Mouse (Mus musculus) embryonic facial prominence, embryonic 10.5 days (tissue): ENCODE data around the gene Krt36. TPM values are rescaled to one million over a fixed set of nuclear protein-coding genes. Genes with fewer than 3 reads are reported as not detected.

ENCODE experiments used
- DNase-seq: peaks from one replicate; pipeline ENCODE4 v3.0.0-alpha.2; 2017; ENCODE audit warnings: low spot score
- H3K27ac ChIP-seq: fragments of 300-500 bp; sonication (generic); replicated peaks from 2 replicates; pipeline ENCODE4 v1.5.1; 2016; ENCODE audit warnings: mild to moderate bottlenecking
- H3K27me3 ChIP-seq: fragments of 300-500 bp; sonication (generic); replicated peaks from 2 replicates; pipeline ENCODE4 v1.6.1; 2016; ENCODE audit warnings: low read depth, mild to moderate bottlenecking; ENCODE audit not compliant: poor library complexity, severe bottlenecking
- H3K36me3 ChIP-seq: fragments of 300-500 bp; sonication (generic); replicated peaks from 2 replicates; pipeline ENCODE4 v1.6.1; 2016; ENCODE audit warnings: mild to moderate bottlenecking, moderate library complexity
- H3K4me1 ChIP-seq: fragments of 300-500 bp; sonication (generic); 2 replicates; pipeline ENCODE4 v1.6.1; 2016
- H3K4me3 ChIP-seq: fragments of 300-500 bp; sonication (generic); 2 replicates; pipeline ENCODE4 v1.5.1; 2016; ENCODE audit warnings: mild to moderate bottlenecking, moderate library complexity
- H3K9me3 ChIP-seq: fragments of 300-500 bp; sonication (generic); 2 replicates; pipeline ENCODE4 v1.6.1; 2016; ENCODE audit warnings: mild to moderate bottlenecking
- WGBS: fragments of 180-500 bp; shearing (Covaris S2); methylation state at CpG from one replicate; pipeline ENCODE4 v1.1.7; 2016; 5-methylcytosine and 5-hydroxymethylcytosine counted together
- polyA plus RNA-seq: library from polyadenylated mRNA; unstranded; fragments of >200 nt; fragmentation: Nextera tagmentation; extraction: Ambion mirVana; gene quantifications from 2 replicates; pipeline ENCODE4 v1.2.1, GENCODE M21; 2016

Krt36 gene
- polyA plus RNA-seq, 1 experiment from 2014 or later, result 0.09 TPM

DNA sequence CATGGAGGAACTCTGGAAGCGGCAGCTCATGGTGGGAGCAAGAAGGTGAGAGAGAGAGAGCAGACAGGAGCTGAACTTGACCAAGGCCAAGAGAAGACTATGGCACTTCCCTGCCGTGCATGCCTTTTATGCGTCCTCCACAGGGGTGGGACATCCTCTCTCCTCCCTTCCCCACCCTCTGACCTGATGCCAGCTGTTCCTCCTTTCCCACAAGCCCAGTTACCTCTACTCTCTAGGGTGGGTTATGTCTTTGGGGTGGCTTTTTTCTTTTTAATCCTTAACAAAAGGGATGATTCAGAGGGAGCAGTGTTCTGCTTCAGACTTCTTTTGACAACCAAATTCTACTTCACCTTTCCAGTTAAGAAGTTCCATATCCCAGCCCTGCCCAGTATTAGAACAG is 16.0 kb upstream of the Krt36 start, which contains the start of gene Krt13:
TSS of gene Krt13 (minus strand) at position 101 of the 400 bp plus-strand sequence.
- 79% methylated on average over 3 of the region's 3 CpGs for WGBS
- Histone ChIP-seq H3K4me1 (no peaks in the 10 kb centered on the region), H3K27ac (no peak within 1 kb of the TSS), H3K4me3 (no peak within 1 kb of the TSS), H3K36me3 (no peaks in the 10 kb centered on the region), H3K27me3 (no peaks in the 10 kb centered on the region), H3K9me3 (no peaks in the 10 kb centered on the region)
- no peak for DNase-seq

DNA sequence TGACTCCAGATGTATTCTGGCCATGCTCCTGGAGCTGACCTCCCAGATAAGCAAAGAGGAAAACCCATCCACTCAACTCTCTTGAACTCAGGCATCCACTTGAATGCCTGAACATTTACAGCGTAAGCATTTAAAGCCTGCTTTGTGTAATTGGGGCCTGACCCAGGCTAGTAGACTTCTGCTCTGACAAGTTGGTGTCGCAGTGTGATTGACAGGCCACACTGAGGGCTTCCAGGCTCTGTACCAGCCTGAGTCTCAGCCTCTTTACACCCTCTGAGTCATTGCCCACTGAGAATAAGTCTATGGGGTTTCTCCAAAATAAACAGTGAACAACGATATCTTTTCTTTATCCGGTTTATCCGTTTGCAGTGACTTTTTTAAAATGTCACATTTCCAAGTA is 14.9 kb upstream of the Krt36 start:
- Histone ChIP-seq H3K4me1 (0 out of 2 replicates have a peak, but pooled peaks cover 3% of the 10 kb centered on the region), H3K9me3 (no peaks in the 10 kb centered on the region), H3K27ac (no peak overlapping the region), H3K27me3 (no peaks in the 10 kb centered on the region), H3K36me3 (no peaks in the 10 kb centered on the region), H3K4me3 (no peak overlapping the region)
- no peak for DNase-seq
- WGBS, result 89% methylated on average over 5 of the region's 5 CpGs

DNA sequence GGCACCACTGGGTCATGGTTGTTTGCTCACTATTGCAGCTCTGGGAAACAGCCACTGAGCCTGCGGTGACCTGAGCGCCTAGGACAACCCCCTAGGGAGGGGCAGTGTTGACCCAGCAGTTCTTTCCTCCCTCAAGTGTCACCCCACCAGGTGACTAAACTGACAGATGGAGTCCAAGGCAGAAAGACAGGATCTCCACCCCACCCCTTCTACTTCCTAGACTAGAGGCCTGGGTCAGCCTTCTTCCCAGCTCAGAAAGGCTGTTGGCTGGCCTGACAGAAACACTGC is 8.3 kb upstream of the Krt36 start:
- no peaks in the 10 kb centered on the region for H3K36me3 ChIP-seq
- no peak overlapping the region for H3K4me3 ChIP-seq
- H3K27me3 ChIP-seq, result no peaks in the 10 kb centered on the region
- 0 out of 2 replicates have a peak, but pooled peaks cover 3% of the 10 kb centered on the region for H3K4me1 ChIP-seq
- H3K9me3 ChIP-seq, result no peaks in the 10 kb centered on the region
- 75% methylated on average over 2 of the region's 2 CpGs for WGBS
- DNase-seq, result no peak
- H3K27ac ChIP-seq, result no peak overlapping the region

DNA sequence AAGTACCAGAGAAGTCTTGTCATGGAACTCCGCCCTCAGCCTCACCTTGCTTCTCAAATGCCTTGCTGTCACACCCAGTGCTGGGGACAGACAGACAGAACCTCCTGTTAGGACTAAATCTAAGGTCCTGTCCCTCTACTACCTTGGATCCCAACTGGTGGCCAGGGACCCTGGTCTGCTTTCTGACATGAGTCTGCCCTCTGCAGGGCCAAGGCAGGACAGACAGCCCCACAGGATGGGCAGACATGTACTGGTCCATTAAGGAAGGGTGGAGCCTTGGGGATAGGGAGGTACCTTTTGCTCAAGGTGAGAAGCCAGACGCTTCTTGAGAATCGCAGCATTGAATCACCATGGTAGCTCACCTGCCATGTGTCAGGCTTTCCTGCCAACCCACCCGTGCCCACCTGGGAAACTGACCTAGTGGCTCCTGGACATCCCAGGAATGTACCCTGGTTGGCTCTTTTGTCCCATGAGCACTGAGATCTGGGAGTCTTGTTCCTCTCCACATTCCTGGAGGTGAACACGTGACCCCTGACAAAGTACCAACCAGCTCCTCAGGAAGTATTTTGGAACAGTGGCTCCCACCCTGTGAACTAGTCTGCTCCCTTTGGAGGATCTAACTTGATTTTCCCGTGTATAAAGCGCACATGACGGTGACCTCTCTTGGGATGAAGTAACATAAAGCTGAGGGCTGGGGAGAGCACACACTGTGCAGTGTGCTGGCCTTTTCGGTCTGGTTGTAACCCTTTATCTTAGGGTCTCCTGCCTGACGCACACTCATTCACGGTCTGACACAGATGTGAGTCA is 7.7 kb upstream of the Krt36 start:
- no peaks in the 10 kb centered on the region for H3K36me3 ChIP-seq

DNA sequence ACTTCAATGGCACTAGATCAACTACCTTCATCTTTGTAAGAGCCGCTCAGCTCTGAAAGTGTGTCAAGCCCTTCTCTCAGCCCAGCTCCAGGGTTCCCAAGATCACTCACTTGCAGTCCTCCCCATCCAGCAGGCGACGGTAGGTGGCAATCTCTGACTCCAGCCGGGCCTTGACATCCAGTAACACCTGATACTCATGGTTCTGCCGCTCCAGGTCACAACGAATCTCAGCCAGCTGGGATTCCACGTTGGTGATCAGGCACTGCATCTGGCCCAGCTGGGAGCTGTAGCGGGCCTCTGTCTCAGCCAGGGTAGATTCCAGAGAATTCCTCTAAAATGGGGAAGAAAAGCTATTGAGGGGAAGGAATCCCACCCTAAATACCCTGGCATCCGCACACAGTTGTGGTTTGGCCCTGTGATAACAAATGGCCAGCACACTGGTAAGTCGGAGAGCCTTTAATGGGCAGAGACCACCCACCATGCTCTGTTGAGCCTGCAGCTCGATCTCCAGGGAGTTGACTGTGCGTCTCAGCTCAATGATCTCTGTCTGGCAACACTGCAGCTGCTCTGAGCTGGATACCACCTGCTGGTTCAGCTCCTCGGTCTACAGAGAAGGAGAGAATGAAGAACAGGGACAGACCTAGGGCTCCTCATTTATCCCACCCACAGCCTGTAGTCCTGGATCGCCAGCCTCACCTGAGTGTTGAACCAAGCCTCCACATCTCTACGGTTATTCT is 2.6 kb downstream of the Krt36 start:
- no peak overlapping the region for H3K27ac ChIP-seq
- no peak overlapping the region for H3K4me3 ChIP-seq
- no peak for DNase-seq
- no peaks in the 10 kb centered on the region for H3K36me3 ChIP-seq
- no peaks in the 10 kb centered on the region for H3K27me3 ChIP-seq
- no peaks in the 10 kb centered on the region for H3K9me3 ChIP-seq
- H3K4me1 ChIP-seq, result peaks cover 16% of the 10 kb centered on the region
- WGBS, result 70% methylated on average over 15 of the region's 15 CpGs

More for the DNA sequence above, 7.7 kb upstream of the Krt36 start:
- H3K4me3 ChIP-seq, result no peak overlapping the region
- DNase-seq, result no peak
- no peaks in the 10 kb centered on the region for H3K27me3 ChIP-seq
- no peaks in the 10 kb centered on the region for H3K9me3 ChIP-seq
- 82% methylated on average over 11 of the region's 11 CpGs for whole genome bisulfite sequencing
- H3K27ac ChIP-seq, result no peak overlapping the region
- 0 out of 2 replicates have a peak, but pooled peaks cover 3% of the 10 kb centered on the region for H3K4me1 ChIP-seq

DNA sequence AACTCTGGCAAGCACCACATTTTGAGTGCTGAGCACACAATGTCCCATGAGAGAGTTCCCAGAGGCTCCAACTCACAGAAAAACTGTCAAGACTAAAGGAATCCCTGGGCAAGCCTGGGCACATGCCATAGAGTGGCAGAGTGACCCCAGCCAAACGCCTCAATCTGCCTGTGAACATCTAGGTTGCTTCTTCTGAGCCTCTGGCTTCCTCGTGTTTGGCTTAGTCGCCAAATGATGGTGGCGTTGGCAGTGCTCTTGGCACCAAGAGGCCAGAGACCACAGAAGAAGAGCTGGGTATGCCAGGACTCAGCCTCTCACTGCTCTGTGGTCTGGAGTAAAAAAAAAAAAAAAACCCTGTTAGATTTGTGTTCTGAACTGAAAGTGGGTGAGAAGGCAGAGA is 5.0 kb downstream of the Krt36 start:
- H3K4me1 ChIP-seq, result peaks cover 20% of the 10 kb centered on the region
- no peak for DNase-seq
- H3K9me3 ChIP-seq, result no peaks in the 10 kb centered on the region
- no peak overlapping the region for H3K27ac ChIP-seq
- no peaks in the 10 kb centered on the region for H3K36me3 ChIP-seq
- WGBS, result 83% methylated on average over 4 of the region's 4 CpGs
- H3K27me3 ChIP-seq, result no peaks in the 10 kb centered on the region
- H3K4me3 ChIP-seq, result no peak overlapping the region

DNA sequence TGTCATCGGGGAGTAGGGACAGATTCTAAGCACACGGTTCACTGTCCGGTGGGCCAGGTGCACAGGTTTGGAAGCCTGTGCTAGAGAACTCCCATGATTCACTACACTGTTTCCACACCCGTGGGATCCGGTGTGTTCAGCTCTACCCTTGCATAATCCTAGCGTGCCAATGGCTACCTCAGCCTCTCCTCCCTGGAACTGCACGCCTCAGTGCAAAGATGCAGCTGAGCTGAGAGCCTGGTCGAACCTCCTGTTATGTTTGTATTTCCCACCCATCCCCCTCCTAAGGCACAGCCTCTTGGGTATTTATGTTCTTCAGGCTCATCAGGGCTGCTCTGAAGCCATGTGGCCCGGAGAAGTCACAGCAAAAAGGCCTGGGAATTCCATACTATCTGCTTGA is 7.6 kb downstream of the Krt36 start:
- Histone ChIP-seq H3K27me3 (no peaks in the 10 kb centered on the region), H3K9me3 (no peaks in the 10 kb centered on the region), H3K4me1 (peaks cover 17% of the 10 kb centered on the region), H3K36me3 (no peaks in the 10 kb centered on the region), H3K4me3 (no peak overlapping the region), H3K27ac (no peak overlapping the region)
- DNase-seq, result no peak
- WGBS, result 74% methylated on average over 9 of the region's 9 CpGs

DNA sequence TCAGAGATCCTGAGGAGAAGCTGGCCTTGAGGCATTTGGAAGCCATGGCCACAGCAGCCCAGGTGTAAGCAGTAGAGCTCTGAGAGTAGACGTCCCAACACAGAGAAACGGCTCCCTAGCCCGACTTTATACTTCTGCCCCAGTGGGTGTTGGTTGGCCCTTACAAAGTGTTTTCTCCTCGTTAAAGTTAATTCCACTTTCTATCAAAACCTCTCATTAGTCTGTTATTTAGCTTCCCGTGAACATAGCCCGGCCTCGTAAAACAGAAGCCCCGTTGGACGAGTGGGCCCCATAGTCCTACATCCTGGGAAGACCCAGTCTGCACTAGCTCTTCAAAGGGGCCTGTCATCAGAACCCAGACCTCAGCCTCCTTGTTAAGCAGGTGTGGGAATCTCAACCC is 9.3 kb downstream of the Krt36 start, which contains the start of gene Krt35:
TSS of gene Krt35 (minus strand) at position 101 of the 400 bp plus-strand sequence.
- H3K4me1 ChIP-seq, result peaks cover 19% of the 10 kb centered on the region
- WGBS, result 86% methylated on average over 9 of the region's 9 CpGs

DNA sequence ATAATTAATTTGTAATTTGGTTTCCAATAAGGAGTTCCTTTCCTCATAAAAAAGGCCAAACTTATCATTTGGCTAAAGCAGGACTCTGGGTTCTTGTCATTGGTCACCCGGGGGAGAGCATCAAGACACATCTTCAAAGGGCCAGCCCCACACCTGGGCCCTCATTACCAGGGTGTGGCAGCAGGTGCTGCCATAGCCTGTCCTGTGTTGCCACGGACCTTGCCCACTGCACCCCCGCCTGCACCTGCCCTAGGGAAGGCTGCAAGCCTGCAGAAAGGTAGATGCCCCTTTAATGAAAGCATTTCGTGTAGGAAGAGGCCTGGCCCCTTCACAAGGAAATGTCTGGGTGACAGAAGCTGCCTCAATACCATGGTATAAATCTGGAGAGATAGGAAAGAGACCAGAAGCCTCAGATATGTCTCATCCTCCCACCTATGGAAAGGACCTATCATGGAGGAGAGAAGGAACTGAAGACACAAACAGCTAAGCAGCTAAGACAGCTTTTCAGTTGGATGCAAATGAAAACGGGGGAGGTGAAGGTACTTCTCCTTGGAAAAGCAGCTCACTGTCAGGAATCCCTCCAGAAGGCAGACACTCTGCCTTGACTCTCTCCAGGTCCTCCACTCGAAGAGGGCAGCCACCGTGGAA is 16.9 kb downstream of the Krt36 start:
- 70% methylated on average over 7 of the region's 7 CpGs for whole genome bisulfite sequencing
- no peaks in the 10 kb centered on the region for H3K36me3 ChIP-seq
- no peak for DNase-seq
- peaks cover 2% of the 10 kb centered on the region; the same call in 1 of the 2 replicates for H3K4me1 ChIP-seq
- no peak overlapping the region for H3K27ac ChIP-seq
- no peaks in the 10 kb centered on the region for H3K27me3 ChIP-seq
- H3K9me3 ChIP-seq, result 0 out of 2 replicates have a peak, but pooled peaks cover 2% of the 10 kb centered on the region
- H3K4me3 ChIP-seq, result no peak overlapping the region

More for the DNA sequence above, 9.3 kb downstream of the Krt36 start, which contains the start of gene Krt35:
- Histone ChIP-seq H3K36me3 (no peaks in the 10 kb centered on the region), H3K4me3 (no peak within 1 kb of the TSS), H3K9me3 (no peaks in the 10 kb centered on the region), H3K27ac (no peak within 1 kb of the TSS), H3K27me3 (no peaks in the 10 kb centered on the region)
- DNase-seq, result no peak

DNA sequence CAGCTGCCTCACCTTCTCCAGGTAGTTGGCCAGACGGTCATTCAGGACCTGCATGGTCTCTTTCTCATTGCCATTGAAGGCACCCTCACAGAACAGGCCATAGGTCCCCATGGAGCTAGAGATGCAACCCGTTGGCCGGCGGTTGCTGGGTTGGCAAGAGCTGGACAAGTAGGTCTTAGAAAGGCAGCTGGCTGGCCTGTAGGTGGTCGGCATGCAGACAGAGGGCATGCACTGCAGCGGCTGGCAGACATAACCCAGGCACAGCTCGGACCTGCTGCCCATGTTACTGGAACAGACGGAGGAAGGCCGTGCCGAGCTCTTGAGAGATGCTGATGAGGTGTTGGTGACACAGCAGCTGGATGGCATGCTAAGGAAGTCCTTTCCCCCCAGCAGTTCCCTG is 17.6 kb downstream of the Krt36 start, which contains the start of gene Krt32:
TSS of gene Krt32 (minus strand) at position 366 of the 400 bp plus-strand sequence.
- Histone ChIP-seq H3K4me3 (no peak within 1 kb of the TSS), H3K27me3 (no peaks in the 10 kb centered on the region), H3K36me3 (no peaks in the 10 kb centered on the region), H3K4me1 (peaks cover 2% of the 10 kb centered on the region; the same call in 1 of the 2 replicates), H3K9me3 (0 out of 2 replicates have a peak, but pooled peaks cover 2% of the 10 kb centered on the region), H3K27ac (no peak within 1 kb of the TSS)
- 92% methylated on average over 10 of the region's 10 CpGs for WGBS
- DNase-seq, result no peak

DNA sequence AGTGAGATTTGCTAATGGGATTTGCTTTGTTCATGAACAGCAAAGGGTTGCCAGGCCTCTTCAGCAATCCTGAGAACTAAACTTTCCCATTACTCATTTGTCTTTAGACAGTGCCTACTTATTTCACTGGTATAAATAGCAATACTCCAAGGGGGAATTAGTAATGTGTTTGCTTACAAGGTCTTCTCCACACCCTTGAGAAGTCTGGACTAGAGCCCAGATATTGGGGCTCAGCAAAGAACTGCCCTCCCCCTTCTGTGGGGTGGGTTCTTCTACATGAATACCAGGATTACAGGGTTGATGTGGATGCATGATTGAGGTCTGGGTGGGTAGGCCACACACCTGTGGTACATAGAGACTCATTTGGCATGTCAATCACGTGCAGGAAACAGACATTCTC is 31.6 kb downstream of the Krt36 start:
- Histone ChIP-seq H3K27ac (no peak overlapping the region), H3K4me3 (no peak overlapping the region), H3K4me1 (no peaks in the 10 kb centered on the region), H3K9me3 (no peaks in the 10 kb centered on the region), H3K27me3 (no peaks in the 10 kb centered on the region), H3K36me3 (no peaks in the 10 kb centered on the region)
- 64% methylated on average over 1 of the region's 1 CpGs for WGBS
- DNase-seq, result no peak

DNA sequence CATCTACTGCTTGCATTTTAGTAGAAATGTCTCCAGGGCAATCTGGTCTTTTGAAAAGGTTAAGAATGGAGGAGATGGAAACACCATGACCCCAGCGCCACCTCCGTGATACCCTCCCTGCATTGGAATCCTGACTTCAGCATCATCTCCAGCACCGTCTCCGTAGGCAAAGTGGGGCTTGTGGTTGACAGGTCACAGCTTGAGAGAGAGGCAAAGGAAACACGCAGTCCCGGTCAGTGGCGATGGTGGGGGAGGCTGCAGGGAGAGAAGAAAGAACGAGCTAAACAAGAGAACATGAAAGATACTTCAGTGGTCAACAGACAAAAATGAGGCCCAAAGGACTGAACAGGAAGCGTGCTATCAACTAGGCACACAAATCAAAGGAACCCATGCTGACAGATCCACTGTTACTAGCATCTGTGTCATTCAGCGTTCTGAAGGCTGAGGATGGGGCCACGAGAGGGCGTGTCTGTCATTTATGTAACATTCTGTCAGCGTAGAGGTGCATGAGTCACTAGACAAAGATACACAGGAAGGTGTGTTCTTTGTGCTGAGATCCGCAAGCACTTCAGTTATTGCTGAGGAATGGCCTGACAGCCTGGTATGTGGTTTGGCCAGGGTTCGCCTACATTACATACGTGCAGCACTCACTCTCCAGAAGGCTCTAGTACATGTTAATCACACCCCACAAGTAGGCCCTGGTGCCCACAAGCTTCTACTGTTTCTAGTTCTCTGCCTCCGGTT is 38.0 kb downstream of the Krt36 start:
- 84% methylated on average over 17 of the region's 17 CpGs for WGBS
- H3K9me3 ChIP-seq, result no peaks in the 10 kb centered on the region
- no peaks in the 10 kb centered on the region for H3K36me3 ChIP-seq
- no peak overlapping the region for H3K4me3 ChIP-seq
- DNase-seq, result no peak
- no peaks in the 10 kb centered on the region for H3K27me3 ChIP-seq
- H3K4me1 ChIP-seq, result no peaks in the 10 kb centered on the region
- H3K27ac ChIP-seq, result no peak overlapping the region
